Comparison of ENCODE assay signal across 8 mouse cellular contexts in the genomic region with DNA sequence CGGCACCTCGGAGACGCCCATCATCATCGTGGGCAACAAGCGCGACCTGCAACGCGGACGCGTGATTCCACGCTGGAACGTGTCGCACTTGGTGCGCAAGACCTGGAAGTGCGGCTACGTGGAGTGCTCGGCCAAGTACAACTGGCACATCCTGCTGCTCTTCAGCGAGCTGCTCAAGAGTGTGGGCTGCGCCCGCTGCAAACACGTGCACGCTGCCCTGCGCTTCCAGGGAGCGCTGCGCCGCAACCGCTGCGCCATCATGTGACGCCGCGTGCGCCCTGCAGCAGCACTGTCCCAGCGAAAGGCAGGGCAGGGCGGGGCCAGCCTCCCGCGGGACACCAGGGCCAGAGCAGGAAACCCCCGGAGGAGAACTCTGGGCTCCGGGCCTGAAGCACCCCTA. TPM values are rescaled to one million over a fixed set of nuclear protein-coding genes. Genes with fewer than 3 reads are reported as not detected.
A peak's percentile ranks its signal among the peaks of the same experiment; 100 is the strongest.
DNase-seq lines count a peak whose midpoint lies in the region; ATAC-seq and TF ChIP-seq lines count a peak whose summit lies in the region.

No protein-coding gene starts in this region.

- H3K79me2 ChIP-seq in liver, adult 2 months (ENCODE audit: control insufficient read depth, insufficient read depth, low read length): no peaks in the 10 kb centered on the region

- H3K36me3 ChIP-seq in heart, embryonic 13.5 days: no peaks in the 10 kb centered on the region
- no peaks in the 10 kb centered on the region for H3K36me3 ChIP-seq in hindbrain, embryonic 10.5 days
- no peaks in the 10 kb centered on the region for H3K36me3 ChIP-seq in liver, adult 2 months (ENCODE audit: control insufficient read depth, insufficient read depth, low read length)

- H3K27me3 ChIP-seq in heart, embryonic 13.5 days (replicated peaks): peaks cover 59% of the 10 kb centered on the region
- H3K27me3 ChIP-seq in hindbrain, embryonic 10.5 days (ENCODE audit: insufficient read depth, poor library complexity, severe bottlenecking): peaks cover 61% of the 10 kb centered on the region
- peaks cover 12% of the 10 kb centered on the region for H3K27me3 ChIP-seq in liver, adult 2 months (ENCODE audit: control insufficient read depth, insufficient read depth, low read length)

- no peak for TF ChIP-seq POLR2A in liver, adult 2 months (IDR thresholded peaks at IDR 0.05; ENCODE audit: extremely low read depth, insufficient read depth, low read length)

- WGBS in heart, embryonic 13.5 days: 7% methylated on average over 38 of the region's 38 CpGs
- WGBS in hindbrain, embryonic 10.5 days: 7% methylated on average over 38 of the region's 38 CpGs
- 10% methylated on average over 38 of the region's 38 CpGs for WGBS in liver, adult 2 months

- no peak overlapping the region for H3K9ac ChIP-seq in heart, embryonic 13.5 days
- H3K9ac ChIP-seq in liver, adult 2 months (ENCODE audit: low read depth, low read length): no peak overlapping the region

- no peaks in the 10 kb centered on the region for H3K9me3 ChIP-seq in heart, embryonic 13.5 days
- H3K9me3 ChIP-seq in hindbrain, embryonic 10.5 days: no peaks in the 10 kb centered on the region

- no peak for ATAC-seq in heart, embryonic 13.5 days (ENCODE audit: extremely low read depth, insufficient number of reproducible peaks, low FRiP score, low TSS enrichment)

- peak; percentile 28; the same call in 1 of the 2 replicates for TF ChIP-seq CTCF in liver, adult 2 months (IDR thresholded peaks at IDR 0.05; ENCODE audit: low read depth, low read length)

- peak overlapping the region; percentile 42 for H3K4me2 ChIP-seq in heart, embryonic 13.5 days

- H3K27ac ChIP-seq in heart, embryonic 13.5 days (replicated peaks): no peak overlapping the region
- no peak overlapping the region for H3K27ac ChIP-seq in hindbrain, embryonic 10.5 days
- H3K27ac ChIP-seq in liver, adult 2 months (replicated peaks; ENCODE audit: insufficient read depth, low read depth, low read length): no peak overlapping the region

- no peak for DNase-seq in heart, adult 8-10 months (ENCODE audit: low spot score)
- peak; percentile 58 to 72 for DNase-seq in cerebellum, postnatal 25 days
- DNase-seq in hindbrain, embryonic 10.5 days (ENCODE audit: low spot score): peak; percentile 25
- DNase-seq in liver, adult 2 months (ENCODE audit: extremely low read depth, low read depth, low spot score): no peak
- peak; percentile 79 to 82 for DNase-seq in right cerebral cortex, postnatal 10 days (ENCODE audit: low spot score in 2 of 2)
- DNase-seq in testis, postnatal 14 days (ENCODE audit: low spot score): no peak
- DNase-seq in adrenal gland, postnatal 4 days (ENCODE audit: low spot score in 2 of 2): no peak

- H3K4me1 ChIP-seq in heart, embryonic 13.5 days: peaks cover 7% of the 10 kb centered on the region
- H3K4me1 ChIP-seq in hindbrain, embryonic 10.5 days (replicated peaks): peaks cover 13% of the 10 kb centered on the region
- H3K4me1 ChIP-seq in liver, adult 2 months (ENCODE audit: control insufficient read depth, insufficient read depth, low read length): no peaks in the 10 kb centered on the region

- peak overlapping the region; percentile 18 for H3K4me3 ChIP-seq in heart, embryonic 13.5 days
- H3K4me3 ChIP-seq in hindbrain, embryonic 10.5 days: peak overlapping the region; percentile 36
- no peak overlapping the region for H3K4me3 ChIP-seq in liver, adult 2 months (ENCODE audit: insufficient read depth, low read depth, low read length)

RNA-seq across cellular contexts. Expression of a gene that starts 9.6 kb away (rescaled TPM):
- polyA plus RNA-seq in heart, embryonic 13.5 days (2015; fragmentation: Nextera tagmentation; extraction: Ambion mirVana): 7.2 and 7.3 TPM in 2 replicates
- total RNA-seq in heart, adult 8-10 months (2022): 10 to 100 TPM; 67.6 to 90.2 (median 81.9) TPM
- 4.3 and 11.1 TPM in 2 replicates for polyA plus RNA-seq in hindbrain, embryonic 10.5 days (2016; fragmentation: Nextera tagmentation; extraction: Ambion mirVana)
- total RNA-seq in liver, adult 2 months (2014; rRNA removed): 0.07 and 0.18 TPM in 2 replicates
- 0.12 and 0.24 TPM in 2 replicates for polyA plus RNA-seq in liver, adult 2 months (2012; rRNA removed)
- 10 to 100 TPM; 10.8 to 11.4 TPM for total RNA-seq in adrenal gland, postnatal 4 days (2021)

RNA-seq across cellular contexts. Expression of a gene that starts 10.7 kb away (rescaled TPM):
- polyA plus RNA-seq in heart, embryonic 13.5 days (2015; fragmentation: Nextera tagmentation; extraction: Ambion mirVana): 0.11 TPM in 1 of 2 replicates, not detected in the other
- not detected for total RNA-seq in heart, adult 8-10 months (2022)
- polyA plus RNA-seq in hindbrain, embryonic 10.5 days (2016; fragmentation: Nextera tagmentation; extraction: Ambion mirVana): 0.27 and 0.39 TPM in 2 replicates
- total RNA-seq in liver, adult 2 months (2014; rRNA removed): not detected in 2 replicates
- polyA plus RNA-seq in liver, adult 2 months (2012; rRNA removed): not detected in 2 replicates
- total RNA-seq in adrenal gland, postnatal 4 days (2021): under 1 TPM in 1 of 2 experiments, not detected in 1; 0.11 TPM

RNA-seq across cellular contexts. Expression of a gene that starts 18.9 kb away (rescaled TPM):
- 1.4 and 2.1 TPM in 2 replicates for polyA plus RNA-seq in heart, embryonic 13.5 days (2015; fragmentation: Nextera tagmentation; extraction: Ambion mirVana)
- total RNA-seq in heart, adult 8-10 months (2022): not detected
- 0.97 TPM in 1 of 2 replicates, not detected in the other for polyA plus RNA-seq in hindbrain, embryonic 10.5 days (2016; fragmentation: Nextera tagmentation; extraction: Ambion mirVana)
- total RNA-seq in liver, adult 2 months (2014; rRNA removed): not detected in 2 replicates
- polyA plus RNA-seq in liver, adult 2 months (2012; rRNA removed): not detected in 2 replicates
- under 1 TPM; 0.48 to 0.56 TPM for total RNA-seq in adrenal gland, postnatal 4 days (2021)

RNA-seq across cellular contexts. Expression of a gene that starts 44.3 kb away (rescaled TPM):
- polyA plus RNA-seq in heart, embryonic 13.5 days (2015; fragmentation: Nextera tagmentation; extraction: Ambion mirVana): 2.5 and 2.7 TPM in 2 replicates
- 1 to 10 TPM; 2.4 to 5.4 (median 3.6) TPM for total RNA-seq in heart, adult 8-10 months (2022)
- polyA plus RNA-seq in hindbrain, embryonic 10.5 days (2016; fragmentation: Nextera tagmentation; extraction: Ambion mirVana): 1.1 and 1.3 TPM in 2 replicates
- total RNA-seq in liver, adult 2 months (2014; rRNA removed): 0.18 and 0.27 TPM in 2 replicates
- 0.26 and 0.29 TPM in 2 replicates for polyA plus RNA-seq in liver, adult 2 months (2012; rRNA removed)
- total RNA-seq in adrenal gland, postnatal 4 days (2021): 10 to 100 TPM; 17.5 to 18.8 TPM

RNA-seq across cellular contexts. Expression of a gene that starts 54.3 kb away (rescaled TPM):
- polyA plus RNA-seq in heart, embryonic 13.5 days (2015; fragmentation: Nextera tagmentation; extraction: Ambion mirVana): 9.7 and 10.5 TPM in 2 replicates
- 10 to 100 TPM; 35.5 to 42.1 (median 38.4) TPM for total RNA-seq in heart, adult 8-10 months (2022)
- 9.2 and 11.3 TPM in 2 replicates for polyA plus RNA-seq in hindbrain, embryonic 10.5 days (2016; fragmentation: Nextera tagmentation; extraction: Ambion mirVana)
- total RNA-seq in liver, adult 2 months (2014; rRNA removed): 29.1 and 29.9 TPM in 2 replicates
- polyA plus RNA-seq in liver, adult 2 months (2012; rRNA removed): 7.1 and 8.5 TPM in 2 replicates
- total RNA-seq in adrenal gland, postnatal 4 days (2021): 10 to 100 TPM; 75.9 to 78.3 TPM

Comparison
In these comparisons a context has a peak if more than half of its experiments do, and no peak if none do; other contexts are left out.
1. DNase-seq: peak in cerebellum, postnatal 25 days (2 of 2), hindbrain, embryonic 10.5 days (single experiment) and right cerebral cortex, postnatal 10 days (2 of 2); none in heart, adult 8-10 months (single experiment), liver, adult 2 months (single experiment), testis, postnatal 14 days (single experiment) and adrenal gland, postnatal 4 days (0 of 2).